Mouse (Mus musculus) Muller cell, postnatal 12 days (primary cell): ENCODE measurements at regions not wholly inside any gene's neighbourhood (a gene's known extent, or its start where the extent isn't known, plus 50 kb on each side); places are given as distances from the start of the nearest gene placed in this dataset.
"Not testable (repeated sequence)": the region's sequence is repeated elsewhere in the genome, so short reads cannot be mapped to it uniquely, and the experiment has no call there.

Source experiments
- DNase-seq: peaks from one replicate; pipeline ENCODE4 v3.0.0-alpha.2; 2015; ENCODE audit errors: inconsistent ontology term

DNA sequence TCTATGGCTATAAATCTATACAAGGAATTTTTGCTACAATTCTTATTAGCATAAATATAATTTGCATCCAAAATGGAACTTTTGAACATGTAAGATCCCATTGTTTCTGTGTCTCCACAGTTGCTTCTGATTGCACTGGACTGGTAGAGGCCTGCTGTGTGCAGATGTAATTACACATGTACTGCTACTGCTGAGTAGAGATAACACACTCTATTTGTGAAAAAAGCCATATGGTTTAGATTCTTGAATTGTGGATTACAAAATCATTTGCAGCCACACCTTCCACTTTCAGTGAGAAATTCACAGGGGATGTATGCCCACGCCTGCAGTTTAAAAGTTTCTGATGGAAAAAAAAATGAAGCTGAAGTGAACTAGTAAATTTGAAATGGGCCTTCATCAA, 288.2 kb upstream of the Adamts5 start:
- no peak for DNase-seq

DNA sequence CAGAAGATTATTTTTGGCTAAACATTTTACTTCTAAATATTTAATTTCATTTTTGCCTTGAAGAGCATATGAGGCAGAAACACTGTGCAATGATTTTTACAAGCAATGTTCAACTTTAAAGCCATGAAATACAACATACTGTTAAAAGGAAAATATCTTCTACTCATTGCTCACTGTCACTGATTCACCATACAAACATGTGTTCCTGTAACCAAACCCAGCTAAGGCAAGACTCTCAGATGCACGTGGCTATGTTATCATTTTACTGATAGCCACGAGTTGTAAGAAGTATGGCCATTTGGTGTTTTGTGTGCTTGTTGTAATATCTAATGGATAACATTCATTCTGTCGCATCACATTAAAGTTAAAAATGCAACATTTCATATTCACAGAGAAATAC, 287.3 kb upstream of the Adamts5 start:
- DNase-seq, result no peak

GRCm38 (mm10) chr16:86187609-86188008, 286.0 kb upstream of the Adamts5 start:
- not testable (repeated sequence) for DNase-seq

- DNase-seq, result no peak
Observed at GRCm38 (mm10) chr16:86159021-86159815, 257.6 kb upstream of the Adamts5 start.

DNA sequence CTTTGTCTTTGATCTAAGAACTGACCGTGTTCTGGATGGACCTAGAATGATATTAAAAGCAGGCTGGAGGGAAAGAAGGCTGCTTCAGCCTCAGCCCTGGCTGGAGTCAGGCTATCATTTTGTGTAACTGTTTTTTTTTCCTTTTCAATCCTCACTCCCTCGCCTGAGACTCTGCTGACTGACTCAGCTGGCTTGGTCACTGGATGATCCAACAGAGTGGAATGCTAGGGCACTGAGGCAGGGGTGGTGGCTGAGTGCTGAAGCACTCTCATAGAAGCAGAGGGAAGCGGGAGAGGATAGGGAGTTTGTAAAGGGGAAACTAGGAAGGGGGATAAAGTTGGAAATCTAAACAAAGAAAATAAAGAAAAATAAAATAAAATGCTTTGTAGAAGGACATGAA, 236.5 kb upstream of the Adamts5 start:
- peak; percentile 76 for DNase-seq

- DNase-seq, result no peak
Observed at GRCm38 (mm10) chr16:86136169-86136568, 234.5 kb upstream of the Adamts5 start.

- no peak for DNase-seq
Observed at GRCm38 (mm10) chr16:86127391-86127790, 225.8 kb upstream of the Adamts5 start.

- no peak for DNase-seq
Observed at GRCm38 (mm10) chr16:86124182-86124581, 222.6 kb upstream of the Adamts5 start.

DNA sequence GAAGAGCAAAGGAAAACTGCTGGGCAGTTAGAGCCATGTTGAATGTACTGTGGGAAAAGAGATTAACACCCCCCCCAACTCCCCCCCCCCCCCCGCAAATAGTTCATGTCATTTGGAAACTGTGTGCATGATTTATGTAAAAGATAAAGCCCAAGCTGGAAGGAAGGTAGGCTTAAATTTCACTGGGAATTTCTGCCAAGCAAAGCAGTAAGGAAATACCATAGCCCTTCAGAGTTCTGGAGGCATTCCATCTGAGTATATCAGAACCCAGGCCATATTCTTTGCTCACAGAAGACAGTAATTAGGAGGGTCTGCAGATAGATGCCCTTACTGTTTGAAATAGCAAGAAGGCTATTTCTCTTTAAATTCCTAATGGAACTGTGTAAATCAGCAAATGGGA, 221.3 kb upstream of the Adamts5 start:
- DNase-seq, result no peak

DNA sequence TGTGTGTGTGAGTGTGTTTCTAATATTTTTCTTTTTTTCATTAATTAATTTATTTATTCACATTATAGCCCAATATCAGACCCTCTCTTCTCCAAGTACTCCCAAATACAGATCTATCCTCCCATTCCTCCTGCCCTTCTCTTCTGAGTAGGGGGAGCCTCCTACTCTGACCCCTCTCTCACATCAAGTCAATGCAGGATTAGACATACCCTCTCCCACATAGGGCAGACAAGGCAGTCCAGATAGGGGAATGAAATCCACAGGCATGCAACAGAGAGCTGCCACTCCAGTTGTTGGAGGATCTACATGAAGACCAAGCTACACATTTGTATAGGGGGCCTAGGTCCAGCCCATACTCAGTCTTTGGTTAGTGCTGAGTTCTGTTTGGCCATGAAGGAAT, 216.3 kb upstream of the Adamts5 start:
- DNase-seq, result no peak

GRCm38 (mm10) chr16:86115587-86116376, 214.2 kb upstream of the Adamts5 start:
- DNase-seq, result no peak

DNA sequence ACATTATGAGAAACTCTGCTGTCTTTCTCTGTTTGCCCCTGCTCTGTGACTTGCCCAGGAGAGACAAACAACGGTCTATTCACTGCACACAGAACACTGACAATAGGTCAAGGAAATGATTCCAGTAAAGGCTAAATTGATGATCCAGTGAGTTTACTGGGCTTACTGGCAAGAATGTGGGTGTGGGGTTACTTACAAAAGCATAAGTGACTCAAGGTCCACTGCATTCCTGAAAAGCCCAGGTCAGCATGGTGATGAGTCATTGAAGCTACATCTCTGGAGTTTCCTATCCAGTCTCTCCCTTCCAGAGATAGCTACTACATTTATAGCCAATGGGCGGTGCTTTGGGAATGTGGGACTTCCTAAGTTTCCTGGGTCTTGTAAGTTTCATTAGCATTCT, 192.8 kb upstream of the Adamts5 start:
- peak; percentile 90 for DNase-seq

- DNase-seq, result no peak
Observed at GRCm38 (mm10) chr16:86090175-86090574, 188.5 kb upstream of the Adamts5 start.

- no peak for DNase-seq
Observed at GRCm38 (mm10) chr16:86087421-86087820, 185.8 kb upstream of the Adamts5 start.

DNA sequence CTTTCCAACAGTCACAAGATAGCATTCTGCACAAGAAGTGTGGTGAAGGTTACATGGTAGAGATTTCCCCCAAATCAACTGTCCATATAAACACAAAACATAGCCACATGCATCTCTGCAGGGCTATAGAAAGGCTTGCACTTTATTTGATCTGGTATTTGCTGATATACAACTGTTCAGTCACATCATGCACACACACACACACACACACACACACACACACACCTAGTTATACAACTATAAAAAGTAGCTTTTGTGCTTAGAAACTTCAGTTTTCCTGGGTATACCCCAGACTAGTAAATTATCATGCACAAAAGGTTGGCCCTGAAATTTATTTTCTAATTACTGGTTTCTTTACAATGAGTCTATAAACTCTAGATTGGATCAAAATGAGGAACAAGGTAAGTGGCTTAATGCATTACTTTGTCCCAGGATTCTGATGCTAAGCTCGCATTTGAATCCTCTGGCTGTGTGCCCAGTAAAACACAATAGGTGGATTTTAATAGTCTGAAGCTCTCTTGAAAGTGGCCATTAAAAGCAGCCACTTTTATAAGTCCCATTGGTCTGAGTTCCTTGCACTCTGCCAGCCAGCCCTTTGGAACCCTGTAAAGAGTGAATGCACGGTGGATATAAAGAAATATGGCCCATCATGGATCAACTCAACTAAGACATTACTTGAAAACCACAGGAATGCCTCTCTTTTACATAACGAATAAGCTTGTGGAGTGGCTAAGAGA, 166.2 kb upstream of the Adamts5 start:
- DNase-seq, result peak; percentile 36

DNA sequence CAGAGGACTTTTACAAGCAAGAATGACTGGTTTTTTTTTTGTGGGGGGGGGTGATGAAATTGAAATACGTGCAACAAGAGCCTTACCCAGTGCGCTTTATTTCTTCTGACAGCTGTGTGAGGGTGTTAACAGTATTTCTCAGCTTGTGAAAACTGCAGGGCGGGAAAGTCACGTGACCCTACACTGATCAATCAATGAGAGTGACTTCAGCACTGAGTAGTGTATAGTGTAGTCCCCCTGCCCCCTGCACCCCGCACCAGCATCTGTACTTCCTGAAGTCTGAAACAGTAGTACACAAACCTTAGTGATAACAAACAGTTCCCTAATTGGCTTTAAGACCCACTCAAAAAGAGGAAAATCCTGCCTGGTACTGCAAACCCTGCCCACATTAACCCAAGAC, 158.5 kb upstream of the Adamts5 start:
- DNase-seq, result no peak

GRCm38 (mm10) chr16:86044695-86045094, 143.1 kb upstream of the Adamts5 start:
- DNase-seq, result no peak

DNA sequence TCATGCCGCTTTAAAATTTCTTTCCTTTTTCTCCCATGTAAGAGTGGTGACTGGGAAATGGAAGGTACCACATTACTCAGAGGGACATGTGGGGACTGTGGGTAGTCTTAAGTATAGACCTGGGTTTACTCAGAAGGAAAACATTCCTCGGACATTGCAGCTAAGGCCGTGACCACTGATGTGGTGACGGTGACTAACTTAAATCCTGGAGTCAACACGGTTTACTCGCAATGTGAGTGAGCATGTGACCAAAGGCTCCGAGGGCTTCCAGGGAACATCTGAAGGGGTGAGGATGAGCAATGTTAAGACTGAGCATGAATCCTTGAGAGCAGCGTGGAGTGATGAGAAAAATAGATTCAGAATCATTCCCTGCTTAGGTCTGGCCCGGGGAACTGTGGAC, 133.1 kb upstream of the Adamts5 start:
- DNase-seq, result no peak

- DNase-seq, result no peak
Observed at GRCm38 (mm10) chr16:86027700-86028099, 126.1 kb upstream of the Adamts5 start.

DNA sequence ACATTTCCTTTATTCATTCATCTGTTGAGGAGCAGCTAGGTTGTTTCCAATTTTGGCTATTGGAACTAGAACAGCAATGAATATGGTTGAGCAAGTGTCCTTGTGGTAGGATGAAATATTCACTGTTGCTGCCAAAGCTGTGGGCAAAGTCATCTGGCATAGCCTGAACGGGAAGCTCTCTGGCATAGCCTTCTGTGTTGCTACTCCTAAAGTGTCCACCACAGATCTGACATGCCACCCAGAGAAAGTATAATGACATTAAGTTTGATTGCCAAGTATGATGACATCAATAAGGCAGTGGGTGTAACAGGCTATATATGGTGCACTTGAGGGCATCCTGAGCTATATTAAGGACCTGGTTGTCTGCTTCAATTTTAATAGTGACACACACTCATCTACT, 113.7 kb upstream of the Adamts5 start:
- peak; percentile 86 for DNase-seq

- no peak for DNase-seq
Observed at GRCm38 (mm10) chr16:86011051-86011450, 109.4 kb upstream of the Adamts5 start.

GRCm38 (mm10) chr16:86009638-86010329, 108.2 kb upstream of the Adamts5 start:
- no peak for DNase-seq
